Mouse (Mus musculus) kidney, adult 2 months (tissue): ENCODE measurements around the gene Senp1. TPM values are rescaled to one million over a fixed set of nuclear protein-coding genes. Genes with fewer than 3 reads are reported as not detected.
A peak's percentile ranks its signal among the peaks of the same experiment; 100 is the strongest.

Experiments
- DNase-seq: peaks from one replicate; pipeline ENCODE4 v3.0.0; 2021
- H3K27ac ChIP-seq: fragments of 200-500 bp; 2 replicates; pipeline ENCODE4 v1.5.1; 2012; ENCODE audit warnings: low read depth, low read length, control low read depth, inconsistent platforms; ENCODE audit not compliant: insufficient read depth
- H3K27me3 ChIP-seq: fragments of 200-500 bp; replicated peaks from 2 replicates; pipeline ENCODE4 v1.6.1; 2012; ENCODE audit warnings: mild to moderate bottlenecking, moderate library complexity, low read length, inconsistent platforms; ENCODE audit not compliant: control insufficient read depth, insufficient read depth
- H3K36me3 ChIP-seq: fragments of 200-500 bp; 2 replicates; pipeline ENCODE4 v1.6.1; 2012; ENCODE audit warnings: mild to moderate bottlenecking, moderate library complexity, low read length, inconsistent platforms; ENCODE audit not compliant: control insufficient read depth, insufficient read depth
- H3K4me1 ChIP-seq: fragments of 200-500 bp; 2 replicates; pipeline ENCODE4 v1.6.1; 2011; ENCODE audit warnings: low read length; ENCODE audit not compliant: control insufficient read depth, insufficient read depth
- H3K4me3 ChIP-seq: fragments of 200-500 bp; 2 replicates; pipeline ENCODE4 v1.5.1; 2011; ENCODE audit warnings: mild to moderate bottlenecking, low read depth, low read length, control low read depth; ENCODE audit not compliant: insufficient read depth
- CTCF ChIP-seq: fragments of 200-500 bp; conservative IDR thresholded peaks from 2 replicates; pipeline ENCODE4 v1.5.1; 2011; ENCODE audit warnings: low read depth, mild to moderate bottlenecking, control low read depth, low read length, moderate library complexity, mixed read lengths; ENCODE audit not compliant: insufficient read depth, insufficient read length
- POLR2A ChIP-seq: fragments of 200-500 bp; IDR thresholded peaks from one replicate; pipeline ENCODE4 v1.6.1; 2011; ENCODE audit warnings: low read depth, low read length, control low read depth
- WGBS: fragments of 180-500 bp; shearing (Covaris S2); methylation state at CpG from one replicate; pipeline ENCODE4 v1.1.7; 2018; 5-methylcytosine and 5-hydroxymethylcytosine counted together
- polyA plus RNA-seq: library from polyadenylated mRNA; depleted of rRNA; stranded (reverse); fragments of >200 nt; gene quantifications from 2 replicates; pipeline ENCODE4 v1.2.3, GENCODE M21; 2012; rRNA removed

Gene Senp1
- 7.9 and 8.1 TPM in 2 replicates for polyA plus RNA-seq

DNA sequence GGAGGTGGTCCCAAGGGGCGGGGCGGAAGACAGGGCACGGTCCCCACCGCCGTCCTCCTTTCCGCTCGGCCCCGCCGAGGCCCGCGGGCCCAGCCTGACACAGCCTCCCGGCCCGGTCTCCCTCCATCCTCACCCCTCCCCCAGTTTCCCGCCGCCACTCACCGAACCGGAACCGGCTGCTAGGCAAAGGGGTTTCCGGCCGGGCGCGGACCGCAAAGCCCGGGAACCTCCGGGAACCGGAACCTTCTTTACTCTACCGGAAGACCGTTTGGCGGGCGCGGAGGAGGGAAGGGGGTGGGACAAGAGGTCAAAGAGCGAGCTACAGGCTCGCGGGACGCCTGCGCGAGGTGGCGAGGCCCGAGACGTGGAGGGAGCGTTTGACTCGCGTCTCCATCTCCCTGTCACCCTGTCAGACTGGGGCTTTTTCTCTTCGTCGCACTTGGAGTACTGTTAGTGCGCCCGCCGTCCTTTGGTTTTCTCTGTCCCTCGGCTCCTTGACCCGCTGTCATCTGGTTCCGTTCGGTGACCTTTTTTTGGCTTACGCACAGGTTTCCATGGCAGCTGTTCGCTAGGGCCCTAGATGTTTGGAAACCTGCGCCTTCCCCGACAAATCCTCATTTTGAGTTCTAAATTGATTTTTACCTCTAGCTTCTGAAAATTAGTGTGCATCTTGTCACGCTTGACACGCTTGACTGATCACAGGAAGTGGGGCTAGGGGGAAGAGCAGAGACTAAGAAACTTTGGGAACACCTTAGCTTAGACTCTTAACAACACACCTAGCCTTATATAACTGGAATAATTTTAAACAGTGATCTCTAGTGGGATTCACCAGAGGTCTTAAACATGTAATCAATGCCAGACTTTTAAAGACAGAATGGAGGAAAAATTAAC is at the start of gene Senp1:
Gene Senp1, minus strand, starts transcription at position 624 of the 891 bp plus-strand sequence.
- H3K4me3 ChIP-seq, result peak within 1 kb of the TSS; percentile 75
- no peaks in the 10 kb centered on the region for H3K36me3 ChIP-seq
- DNase-seq, result peak; percentile 96
- peak; percentile 39 for TF ChIP-seq POLR2A
- no peak for TF ChIP-seq CTCF
- H3K4me1 ChIP-seq, result no peaks in the 10 kb centered on the region
- peak within 1 kb of the TSS; percentile 89 for H3K27ac ChIP-seq
- WGBS, result under 1% methylated on average over 58 of the region's 58 CpGs
- no peaks in the 10 kb centered on the region for H3K27me3 ChIP-seq

DNA sequence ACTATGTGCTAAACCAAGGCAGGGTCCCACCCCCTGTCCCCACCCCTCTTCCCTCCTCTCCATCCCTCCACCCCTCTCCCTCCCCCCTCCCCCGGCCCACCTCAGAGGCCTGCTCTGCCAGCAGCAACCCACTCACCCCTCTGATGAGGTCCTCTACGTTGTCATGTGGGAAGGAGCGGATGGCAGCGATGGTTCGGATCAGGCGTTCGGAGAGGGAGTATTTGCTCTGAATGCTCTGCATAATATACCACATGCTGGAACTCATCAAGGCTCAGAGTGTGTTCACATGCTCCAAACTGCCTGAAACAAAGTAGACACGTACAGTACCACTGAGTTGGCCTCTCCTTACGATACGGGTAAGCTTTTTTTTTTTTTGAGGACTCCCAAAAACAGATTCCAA is 49.0 kb upstream of the Senp1 start:
- no peak overlapping the region for H3K27ac ChIP-seq
- H3K4me3 ChIP-seq, result no peak overlapping the region
- DNase-seq, result no peak
- no peaks in the 10 kb centered on the region for H3K36me3 ChIP-seq
- H3K4me1 ChIP-seq, result peaks cover 9% of the 10 kb centered on the region; the same call in 1 of the 2 replicates
- no peaks in the 10 kb centered on the region for H3K27me3 ChIP-seq
- 86% methylated on average over 10 of the region's 10 CpGs for WGBS
- TF ChIP-seq POLR2A (no peak), CTCF (no peak)

DNA sequence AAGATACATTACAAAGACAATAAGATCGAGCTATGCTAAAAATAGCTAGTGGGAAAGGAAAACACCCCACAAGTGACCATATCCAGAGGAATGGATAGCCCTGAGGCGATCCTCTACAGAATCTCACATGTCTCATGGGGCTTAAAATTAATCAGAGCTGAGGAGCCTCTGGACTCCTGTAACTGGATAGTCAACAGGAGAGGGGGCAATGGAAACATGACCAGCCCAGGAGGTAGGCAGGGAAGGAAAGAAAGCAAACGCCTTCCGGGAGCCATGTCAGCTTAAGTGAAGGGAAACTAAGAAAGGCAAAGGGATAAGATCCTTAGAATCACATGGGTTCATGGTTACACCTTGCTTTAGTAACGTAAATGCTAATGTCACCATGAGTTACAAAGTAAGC is 47.3 kb upstream of the Senp1 start:
- Histone ChIP-seq H3K4me1 (peaks cover 8% of the 10 kb centered on the region; the same call in 1 of the 2 replicates), H3K4me3 (no peak overlapping the region), H3K27ac (no peak overlapping the region), H3K27me3 (no peaks in the 10 kb centered on the region), H3K36me3 (no peaks in the 10 kb centered on the region)
- TF ChIP-seq CTCF (no peak), POLR2A (no peak)
- no peak for DNase-seq
- 71% methylated on average over 5 of the region's 5 CpGs for WGBS

DNA sequence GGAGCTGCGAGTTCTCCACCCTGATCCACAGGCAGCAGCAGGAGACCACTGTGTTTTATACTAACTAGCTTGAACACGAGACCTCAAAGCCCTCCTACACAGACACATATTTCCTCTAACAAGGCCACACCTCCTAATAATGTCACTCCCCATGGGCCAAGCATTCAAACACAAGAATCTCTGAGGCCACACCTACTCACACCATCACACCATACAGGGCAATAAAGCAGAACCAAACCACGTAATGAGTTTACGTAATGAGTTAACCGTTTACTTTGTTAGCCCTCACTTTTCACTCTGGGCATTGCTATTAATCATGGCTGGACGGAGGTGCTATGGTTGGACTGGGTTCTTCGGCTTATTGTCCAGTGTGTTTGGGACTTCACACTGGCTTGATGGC is 46.2 kb upstream of the Senp1 start:
- no peak overlapping the region for H3K4me3 ChIP-seq
- DNase-seq, result no peak
- H3K36me3 ChIP-seq, result no peaks in the 10 kb centered on the region
- H3K4me1 ChIP-seq, result peaks cover 6% of the 10 kb centered on the region; the same call in 1 of the 2 replicates
- WGBS, result 45% methylated on average over 7 of the region's 7 CpGs
- no peak overlapping the region for H3K27ac ChIP-seq
- TF ChIP-seq POLR2A (no peak), CTCF (no peak)
- H3K27me3 ChIP-seq, result no peaks in the 10 kb centered on the region

DNA sequence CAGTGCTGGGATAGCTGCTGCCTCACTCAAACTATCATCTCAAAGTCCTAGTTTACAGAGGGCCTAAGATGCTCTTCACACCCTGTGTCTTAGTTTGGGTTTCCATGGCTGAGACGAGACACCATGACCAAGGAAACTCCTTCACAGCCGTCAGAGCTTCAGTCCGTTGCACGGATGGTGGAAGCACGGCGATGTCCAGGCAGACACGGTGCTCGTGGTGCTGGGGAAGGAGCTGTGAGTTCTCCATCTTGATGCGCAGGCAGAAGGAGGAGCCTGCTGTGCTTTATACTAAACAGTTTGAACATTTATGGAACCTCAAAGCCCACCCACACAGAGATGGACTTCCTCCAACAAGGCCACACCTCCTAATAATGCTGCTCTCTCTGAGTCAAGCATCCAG is 43.3 kb upstream of the Senp1 start:
- WGBS, result 84% methylated on average over 9 of the region's 9 CpGs
- H3K27ac ChIP-seq, result no peak overlapping the region
- 0 out of 2 replicates have a peak, but pooled peaks cover 3% of the 10 kb centered on the region for H3K4me1 ChIP-seq
- no peak for DNase-seq
- H3K36me3 ChIP-seq, result no peaks in the 10 kb centered on the region
- H3K4me3 ChIP-seq, result no peak overlapping the region
- no peaks in the 10 kb centered on the region for H3K27me3 ChIP-seq
- TF ChIP-seq POLR2A (no peak), CTCF (no peak)

DNA sequence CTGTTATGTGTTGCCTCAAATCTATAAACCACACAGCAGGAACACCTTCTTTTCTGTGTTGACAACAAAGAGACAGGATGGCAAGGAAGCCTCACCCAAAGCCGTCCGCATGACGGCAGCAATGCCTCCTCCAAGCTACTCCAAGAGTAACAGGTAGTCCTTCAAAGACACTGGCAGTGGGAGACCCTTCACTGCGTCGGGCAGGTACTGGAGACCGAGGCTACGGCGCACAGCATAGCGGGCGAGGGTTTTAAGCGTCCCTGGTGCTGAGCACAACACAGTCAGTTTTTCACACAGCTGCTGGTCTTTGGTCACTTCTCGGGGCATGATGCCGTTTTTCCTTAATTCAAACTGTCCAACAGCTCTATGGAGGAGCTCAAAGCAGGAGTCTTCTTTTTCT is 42.1 kb upstream of the Senp1 start:
- H3K4me3 ChIP-seq, result no peak overlapping the region
- H3K4me1 ChIP-seq, result 0 out of 2 replicates have a peak, but pooled peaks cover 3% of the 10 kb centered on the region
- no peaks in the 10 kb centered on the region for H3K27me3 ChIP-seq
- no peak for DNase-seq
- TF ChIP-seq CTCF, result no peak
- TF ChIP-seq POLR2A, result no peak
- H3K27ac ChIP-seq, result no peak overlapping the region
- WGBS, result 94% methylated on average over 13 of the region's 13 CpGs
- no peaks in the 10 kb centered on the region for H3K36me3 ChIP-seq

DNA sequence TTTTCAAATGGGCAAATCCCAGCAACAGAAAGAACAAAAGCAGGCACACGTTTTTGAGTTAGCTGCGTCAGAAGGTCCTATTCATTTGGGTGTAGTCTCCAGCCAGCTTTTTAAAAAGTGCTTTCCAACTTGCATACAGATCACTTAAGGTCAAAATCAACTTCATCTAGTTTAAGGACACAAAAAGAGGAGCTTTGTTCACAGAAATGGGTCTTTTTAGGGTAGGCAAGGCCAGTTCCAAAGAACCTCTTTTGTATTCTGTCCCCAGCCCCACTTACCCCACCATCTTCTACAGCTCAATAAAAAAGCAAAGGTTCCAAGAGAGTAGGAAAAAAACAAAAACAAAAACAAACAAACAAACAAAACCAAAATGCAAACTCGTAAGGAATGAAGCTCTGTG is 41.1 kb upstream of the Senp1 start:
- Histone ChIP-seq H3K27ac (no peak overlapping the region), H3K4me3 (no peak overlapping the region), H3K36me3 (no peaks in the 10 kb centered on the region), H3K27me3 (no peaks in the 10 kb centered on the region), H3K4me1 (no peaks in the 10 kb centered on the region)
- DNase-seq, result no peak
- TF ChIP-seq CTCF (no peak), POLR2A (no peak)
- 85% methylated on average over 3 of the region's 3 CpGs for WGBS
